Mouse (Mus musculus) C2C12 (cell line): ENCODE measurements around the gene Rerg. TPM values are rescaled to one million over a fixed set of nuclear protein-coding genes. Genes with fewer than 3 reads are reported as not detected.

Experiments used
- H3K27me3 ChIP-seq: one replicate; pipeline ENCODE4 v1.6.1; 2011; ENCODE audit not compliant: control insufficient read depth, insufficient read depth, insufficient read length
- H3K36me3 ChIP-seq: one replicate; pipeline ENCODE4 v1.6.1; 2011; ENCODE audit not compliant: control insufficient read depth, insufficient read depth
- H3K4me3 ChIP-seq: one replicate; pipeline ENCODE4 v1.5.1; 2011; ENCODE audit warnings: mild to moderate bottlenecking, control low read depth; ENCODE audit not compliant: poor library complexity, insufficient read depth, severe bottlenecking
- H3K79me2 ChIP-seq: one replicate; pipeline ENCODE4 v1.6.1; 2011; ENCODE audit not compliant: control insufficient read depth, insufficient read depth
- H3K79me3 ChIP-seq: one replicate; pipeline ENCODE4 v1.6.1; 2011; ENCODE audit warnings: low read depth, control low read depth
- H3ac ChIP-seq: one replicate; pipeline ENCODE3; 2011; ENCODE audit warnings: low read depth; ENCODE audit not compliant: control insufficient read depth, insufficient read length
- CEBPB ChIP-seq: IDR thresholded peaks from one replicate; pipeline ENCODE4 v1.6.1; 2011; ENCODE audit warnings: low read depth, mild to moderate bottlenecking, control low read depth, moderate library complexity
- CTCF ChIP-seq: IDR thresholded peaks from one replicate; pipeline ENCODE4 v1.5.1; 2011; ENCODE audit not compliant: control insufficient read depth, insufficient read depth, insufficient read length
- FOSL1 ChIP-seq: IDR thresholded peaks from one replicate; pipeline ENCODE4 v1.8.0; 2011; ENCODE audit warnings: mild to moderate bottlenecking, low read length; ENCODE audit not compliant: poor library complexity, insufficient read depth, severe bottlenecking
- MAX ChIP-seq: IDR thresholded peaks from one replicate; pipeline ENCODE4 v1.6.1; 2011; ENCODE audit warnings: mild to moderate bottlenecking, control low read depth
- MYOD1 ChIP-seq: IDR thresholded peaks from one replicate; pipeline ENCODE4 v1.6.1; 2011; ENCODE audit warnings: low read depth; ENCODE audit not compliant: control insufficient read depth, insufficient read length
- MYOG ChIP-seq: IDR thresholded peaks from one replicate; pipeline ENCODE4 v1.6.1; 2011; ENCODE audit not compliant: control insufficient read depth, insufficient read length; ENCODE audit errors: extremely low read depth
- USF1 ChIP-seq: IDR thresholded peaks from one replicate; pipeline ENCODE4 v1.6.1; 2011; ENCODE audit warnings: low read depth, mild to moderate bottlenecking, control low read depth, moderate library complexity
- polyA plus RNA-seq: library from polyadenylated mRNA; unstranded; fragments of >200 nt; fragmentation: generic; extraction: Trizol; gene quantifications from one replicate; pipeline ENCODE4 v1.2.1, GENCODE M21; 2012; ENCODE audit warnings: missing spikeins

Rerg gene
- polyA plus RNA-seq, 1 experiment: 0.21 TPM

DNA sequence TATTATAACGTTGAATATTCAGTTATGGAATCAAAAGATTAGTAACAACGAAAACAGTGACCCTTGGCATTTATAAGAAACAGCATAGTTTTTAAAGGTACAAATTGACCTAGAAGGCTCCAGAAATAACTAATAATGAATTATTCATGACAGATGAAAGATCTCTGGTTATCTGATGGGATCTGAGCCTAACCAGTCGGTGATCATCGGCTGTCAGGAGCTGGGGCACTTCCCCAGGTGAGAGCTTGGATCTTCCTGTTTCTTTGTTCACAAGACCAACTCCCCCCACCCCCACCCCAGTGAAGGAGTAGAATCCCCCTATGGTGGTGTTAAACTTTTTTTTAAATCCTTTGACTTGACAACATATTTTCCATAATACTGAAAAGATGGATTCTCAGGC lies 20.5 kb downstream of the Rerg start:
- H3K79me3 ChIP-seq: no peaks in the 10 kb centered on the region
- TF ChIP-seq CEBPB: no peak
- TF ChIP-seq MAX: no peak
- TF ChIP-seq FOSL1: no peak
- TF ChIP-seq MYOD1: no peak
- no peak for TF ChIP-seq USF1
- no peak for TF ChIP-seq MYOG
- TF ChIP-seq CTCF: no peak
- H3K27me3 ChIP-seq: no peaks in the 10 kb centered on the region
- H3K36me3 ChIP-seq: no peaks in the 10 kb centered on the region
- H3ac ChIP-seq: no peak overlapping the region
- no peaks in the 10 kb centered on the region for H3K79me2 ChIP-seq
- H3K4me3 ChIP-seq: no peak overlapping the region

DNA sequence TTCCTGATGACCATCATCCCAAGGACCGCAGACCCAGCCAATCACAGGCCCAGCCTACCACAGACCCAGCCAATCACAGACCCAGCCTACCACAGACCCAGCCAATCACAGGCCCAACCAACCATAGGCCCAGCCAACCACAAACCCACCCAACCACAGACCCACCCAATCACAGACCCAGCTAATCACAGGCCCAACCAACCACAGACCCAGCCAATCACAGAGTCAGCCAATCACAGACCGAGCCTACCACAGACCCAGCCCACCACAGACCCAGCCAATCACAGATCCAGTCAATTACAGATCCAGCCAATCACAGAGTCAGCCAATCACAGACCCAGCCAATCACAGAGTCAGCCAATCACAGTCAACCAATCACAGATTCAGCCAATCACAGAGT lies 23.4 kb downstream of the Rerg start:
- Histone ChIP-seq H3ac (no peak overlapping the region), H3K79me2 (no peaks in the 10 kb centered on the region), H3K4me3 (no peak overlapping the region), H3K36me3 (no peaks in the 10 kb centered on the region), H3K27me3 (no peaks in the 10 kb centered on the region), H3K79me3 (no peaks in the 10 kb centered on the region)
- TF ChIP-seq MAX (no peak), FOSL1 (no peak), USF1 (no peak), CEBPB (no peak), CTCF (no peak), MYOD1 (no peak), MYOG (no peak)

DNA sequence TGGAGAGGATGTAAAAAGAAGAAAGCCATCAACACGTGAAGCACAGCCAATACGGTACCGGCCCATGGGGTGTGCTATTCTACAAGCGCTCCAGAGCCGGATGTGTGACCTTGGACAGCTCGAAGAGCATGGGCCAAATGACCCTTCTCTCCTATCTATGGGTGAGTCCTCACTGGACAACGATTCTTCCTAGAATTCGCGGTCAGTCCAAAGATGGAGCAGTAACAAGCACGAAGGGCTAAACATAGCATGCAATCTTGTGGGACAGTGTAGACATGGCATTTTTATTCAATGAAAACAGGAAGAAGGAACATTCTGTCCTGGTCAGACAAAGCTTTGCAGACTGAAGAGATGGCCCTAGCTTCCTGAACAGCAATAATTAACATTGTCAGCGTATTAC lies 24.7 kb downstream of the Rerg start:
- no peaks in the 10 kb centered on the region for H3K79me3 ChIP-seq
- H3K79me2 ChIP-seq: no peaks in the 10 kb centered on the region
- no peaks in the 10 kb centered on the region for H3K36me3 ChIP-seq
- TF ChIP-seq CTCF (no peak), MYOD1 (no peak), CEBPB (no peak), MAX (no peak), MYOG (no peak), FOSL1 (no peak), USF1 (no peak)
- H3K27me3 ChIP-seq: no peaks in the 10 kb centered on the region
- H3K4me3 ChIP-seq: no peak overlapping the region
- H3ac ChIP-seq: no peak overlapping the region

DNA sequence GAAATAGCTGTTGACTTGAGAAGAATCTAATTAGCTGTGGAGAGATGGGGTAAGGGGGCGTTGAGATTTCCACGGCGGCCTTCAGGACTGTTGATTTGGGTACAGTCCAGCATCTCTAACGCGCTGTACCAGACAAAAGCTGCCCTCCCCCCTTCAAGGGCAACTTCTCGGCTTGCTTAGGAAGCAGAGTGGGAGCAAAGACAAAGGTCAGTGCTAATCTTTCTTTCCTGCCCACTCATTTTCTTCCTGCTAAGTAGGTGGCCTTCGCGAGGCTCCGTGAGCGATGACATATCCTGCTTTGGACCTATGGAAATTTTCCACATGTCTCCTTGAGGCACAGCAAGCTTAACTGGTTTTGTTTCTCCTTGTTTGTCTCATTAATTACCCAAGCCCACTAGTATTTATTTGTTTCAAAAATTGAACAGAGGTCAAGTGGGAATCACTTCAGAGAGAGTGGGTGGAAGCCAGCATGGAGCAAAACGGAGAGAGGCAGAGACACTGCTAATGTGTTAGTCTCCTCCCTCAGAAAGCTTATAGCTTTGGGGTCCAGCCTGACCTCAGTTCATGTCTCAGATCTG lies 25.2 kb downstream of the Rerg start:
- TF ChIP-seq CEBPB (no peak), MAX (no peak), FOSL1 (no peak), MYOG (no peak), USF1 (no peak), CTCF (no peak), MYOD1 (no peak)
- Histone ChIP-seq H3ac (no peak overlapping the region), H3K27me3 (no peaks in the 10 kb centered on the region), H3K36me3 (no peaks in the 10 kb centered on the region), H3K79me3 (no peaks in the 10 kb centered on the region), H3K79me2 (no peaks in the 10 kb centered on the region), H3K4me3 (no peak overlapping the region)

DNA sequence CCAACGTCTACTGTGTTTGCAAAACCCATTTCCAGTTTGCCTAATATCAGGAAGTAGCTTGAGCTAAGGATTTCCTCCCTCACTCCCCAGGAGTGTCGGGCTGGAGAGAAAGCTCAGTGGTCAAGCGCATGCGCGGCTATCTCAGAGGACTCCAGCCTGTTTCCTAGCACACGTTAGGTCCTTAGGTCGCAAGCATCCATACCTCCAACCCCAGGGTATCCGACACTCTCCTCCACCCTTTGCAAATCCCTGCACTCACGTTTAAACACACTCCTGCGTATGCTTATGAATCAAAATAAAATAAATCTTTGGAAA lies 25.8 kb downstream of the Rerg start:
- Histone ChIP-seq H3ac (no peak overlapping the region), H3K27me3 (no peaks in the 10 kb centered on the region), H3K79me3 (no peaks in the 10 kb centered on the region), H3K79me2 (no peaks in the 10 kb centered on the region), H3K4me3 (no peak overlapping the region), H3K36me3 (no peaks in the 10 kb centered on the region)
- TF ChIP-seq MAX: no peak
- TF ChIP-seq USF1: no peak
- TF ChIP-seq FOSL1: no peak
- no peak for TF ChIP-seq CTCF
- TF ChIP-seq CEBPB: no peak
- no peak for TF ChIP-seq MYOG
- no peak for TF ChIP-seq MYOD1

DNA sequence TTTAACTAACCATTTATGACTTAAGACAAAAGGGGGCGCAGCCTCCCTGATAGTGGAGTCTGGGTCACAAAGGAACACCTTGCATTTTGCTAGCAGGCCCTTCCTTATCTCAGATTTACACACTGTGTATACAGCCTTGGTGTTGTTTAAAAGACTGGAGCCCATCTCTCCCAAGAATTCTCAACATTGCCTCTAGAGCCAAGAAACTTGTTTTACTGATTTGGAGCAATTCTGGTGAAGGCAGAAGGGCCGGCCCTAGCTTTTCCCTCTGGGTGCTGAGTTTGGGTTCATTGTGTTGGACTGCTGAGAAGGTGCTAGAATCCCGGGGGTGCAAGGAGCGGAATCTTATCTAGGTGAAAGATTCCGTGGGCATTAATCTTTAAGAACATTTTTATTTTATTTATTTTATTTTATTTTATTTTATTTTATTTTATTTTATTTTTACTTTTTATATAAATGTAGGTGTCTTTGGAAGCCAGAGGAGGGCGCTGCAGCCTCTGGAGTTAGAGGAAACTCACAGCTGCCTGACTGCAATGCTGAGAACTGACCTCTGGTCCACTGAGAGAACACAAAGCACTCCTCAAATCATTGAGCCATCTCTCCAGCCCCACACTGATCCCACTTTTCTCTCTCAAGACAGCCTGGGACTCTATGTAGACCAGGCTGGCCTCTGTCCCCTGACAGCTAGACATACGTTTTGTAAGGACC lies 26.3 kb downstream of the Rerg start:
- no peaks in the 10 kb centered on the region for H3K79me3 ChIP-seq
- no peaks in the 10 kb centered on the region for H3K27me3 ChIP-seq
- no peaks in the 10 kb centered on the region for H3K36me3 ChIP-seq
- TF ChIP-seq USF1 (no peak), CEBPB (no peak), MAX (no peak), MYOD1 (no peak), CTCF (no peak), MYOG (no peak), FOSL1 (no peak)
- H3K4me3 ChIP-seq: no peak overlapping the region
- H3K79me2 ChIP-seq: no peaks in the 10 kb centered on the region
- H3ac ChIP-seq: no peak overlapping the region
